Mouse (Mus musculus) adrenal gland, adult 18-20 months (tissue): ENCODE results near the gene Slc39a11. TPM values are rescaled to one million over a fixed set of nuclear protein-coding genes. Genes with fewer than 3 reads are reported as not detected.

Source experiments
- DNase-seq, 2 experiments: peaks; one replicate each; pipeline ENCODE4 v3.0.0; 2021 to 2022; ENCODE audit warnings: low spot score in 2 of 2
- total RNA-seq, 2 experiments: library from RNA; stranded (reverse); gene quantifications; 1 replicate in 1 of 2; 2 replicates in 1 of 2; pipeline ENCODE4 v1.2.3; 2021

The Slc39a11 gene
- total RNA-seq, 2 experiments from 2014 or later = 23.1 to 29.1 TPM

GRCm38 (mm10) chr11:113261421-113261820, 388.5 kb downstream of the Slc39a11 start:
- DNase-seq = no peak

- no peak for DNase-seq
Observed at GRCm38 (mm10) chr11:113259712-113260382, 390.0 kb downstream of the Slc39a11 start.

- no peak for DNase-seq
Observed at GRCm38 (mm10) chr11:113258016-113258415, 391.9 kb downstream of the Slc39a11 start.

- DNase-seq = no peak
Observed at GRCm38 (mm10) chr11:113254653-113255052, 395.2 kb downstream of the Slc39a11 start.

- DNase-seq = no peak
Observed at GRCm38 (mm10) chr11:113253169-113253568, 396.7 kb downstream of the Slc39a11 start.

- no peak for DNase-seq
Observed at GRCm38 (mm10) chr11:113251172-113251571, 398.7 kb downstream of the Slc39a11 start.

- DNase-seq = no peak
Observed at GRCm38 (mm10) chr11:113246475-113246874, 403.4 kb downstream of the Slc39a11 start.

- DNase-seq = no peak
Observed at GRCm38 (mm10) chr11:113245666-113246065, 404.2 kb downstream of the Slc39a11 start.

- no peak for DNase-seq
Observed at GRCm38 (mm10) chr11:113234432-113234831, 415.4 kb downstream of the Slc39a11 start.

GRCm38 (mm10) chr11:113232049-113232448, 417.8 kb downstream of the Slc39a11 start:
- DNase-seq = no peak

GRCm38 (mm10) chr11:113230410-113231132, 419.3 kb downstream of the Slc39a11 start:
- DNase-seq = no peak

- no peak for DNase-seq
Observed at GRCm38 (mm10) chr11:113225748-113226147, 424.1 kb downstream of the Slc39a11 start.

GRCm38 (mm10) chr11:113223756-113224323, 426.0 kb downstream of the Slc39a11 start:
- DNase-seq = peak in 1 of 2 experiments; percentile 18

GRCm38 (mm10) chr11:113221267-113222195, 428.3 kb downstream of the Slc39a11 start:
- DNase-seq = no peak

GRCm38 (mm10) chr11:113220649-113221048, 429.2 kb downstream of the Slc39a11 start:
- no peak for DNase-seq

- no peak for DNase-seq
Observed at GRCm38 (mm10) chr11:113214741-113215140, 435.1 kb downstream of the Slc39a11 start.

- DNase-seq = no peak
Observed at GRCm38 (mm10) chr11:113212390-113213025, 437.4 kb downstream of the Slc39a11 start.

GRCm38 (mm10) chr11:113209220-113209878, 440.5 kb downstream of the Slc39a11 start:
- DNase-seq = no peak

- DNase-seq = no peak
Observed at GRCm38 (mm10) chr11:113208521-113209072, 441.3 kb downstream of the Slc39a11 start.

- DNase-seq = no peak
Observed at GRCm38 (mm10) chr11:113207966-113208365, 441.9 kb downstream of the Slc39a11 start.
